Mouse (Mus musculus) adrenal gland, postnatal 4 days (tissue): Measurements from ENCODE around the gene Sri. TPM values are rescaled to one million over a fixed set of nuclear protein-coding genes. Genes with fewer than 3 reads are reported as not detected.
"Not testable (repeated sequence)": the region's sequence is repeated elsewhere in the genome, so short reads cannot be mapped to it uniquely, and the experiment has no call there.

Experiments
- DNase-seq, 2 experiments: peaks; one replicate each; pipeline ENCODE4 v3.0.0; 2021 to 2022; ENCODE audit warnings: low spot score in 2 of 2, mixed read lengths in 2 of 2
- long read RNA-seq, 2 experiments: library from polyadenylated mRNA; stranded (forward); transcript quantifications; one replicate each; pipeline ENCODE4 v2.0.0; 2021
- total RNA-seq, 2 experiments: library from RNA; stranded (reverse); gene quantifications; 2 replicates each; pipeline ENCODE4 v1.2.3; 2021

Sri gene
- total RNA-seq, result 100 to 1,000 TPM; 140 to 149 TPM
- long read RNA-seq, experiment 1, transcript Sri-205 (8 exons, 2,251 nt), result major isoform, 62 of 80 reads
- long read RNA-seq, experiment 1, partial matches to known transcripts, result 9 of 80 reads
- long read RNA-seq, experiment 1, other reads (novel, unspliced or antisense), result 9 of 80 reads
- long read RNA-seq, experiment 2, transcript Sri-205 (8 exons, 2,251 nt), result major isoform, 88 of 114 reads
- long read RNA-seq, experiment 2, partial matches to known transcripts, result 5 of 114 reads
- long read RNA-seq, experiment 2, other reads (novel, unspliced or antisense), result 17 of 114 reads

GRCm38 (mm10) chr5:8045855-8046254, at the start of gene Sri:
Gene Sri, plus strand, starts transcription at chr5:8046078.
- DNase-seq, result no peak

GRCm38 (mm10) chr5:7996401-7997044, 49.4 kb upstream of the Sri start:
- DNase-seq, result no peak

GRCm38 (mm10) chr5:7997086-7997485, 48.8 kb upstream of the Sri start:
- no peak for DNase-seq

GRCm38 (mm10) chr5:8000466-8000865, 45.4 kb upstream of the Sri start:
- no peak for DNase-seq

- DNase-seq, result no peak
These were observed 43.1 kb upstream of the Sri start for GRCm38 (mm10) chr5:8002827-8003226.

- no peak for DNase-seq
These were observed 32.6 kb upstream of the Sri start for GRCm38 (mm10) chr5:8013276-8013675.

GRCm38 (mm10) chr5:8034596-8034995, 11.3 kb upstream of the Sri start:
- DNase-seq, result not testable (repeated sequence)

- no peak for DNase-seq
These were observed 7.9 kb downstream of the Sri start for GRCm38 (mm10) chr5:8053827-8054226.

- no peak for DNase-seq
These were observed 9.8 kb downstream of the Sri start for GRCm38 (mm10) chr5:8055721-8056129.

- DNase-seq, result peak; percentile 76 to 81
These were observed 10.5 kb downstream of the Sri start for GRCm38 (mm10) chr5:8056141-8057017.

- no peak for DNase-seq
These were observed 11.1 kb downstream of the Sri start for GRCm38 (mm10) chr5:8057018-8057323.

GRCm38 (mm10) chr5:8058056-8058455, 12.2 kb downstream of the Sri start:
- no peak for DNase-seq

- no peak for DNase-seq
These were observed 16.6 kb downstream of the Sri start for GRCm38 (mm10) chr5:8062469-8062868.

- no peak for DNase-seq
These were observed 17.3 kb downstream of the Sri start for GRCm38 (mm10) chr5:8063207-8063606.

GRCm38 (mm10) chr5:8073406-8073805, 27.5 kb downstream of the Sri start:
- DNase-seq, result no peak

- DNase-seq, result no peak
These were observed 28.2 kb downstream of the Sri start for GRCm38 (mm10) chr5:8073901-8074561.

- DNase-seq, result no peak
These were observed 31.6 kb downstream of the Sri start for GRCm38 (mm10) chr5:8077481-8077880.

- DNase-seq, result no peak
These were observed 37.1 kb downstream of the Sri start for GRCm38 (mm10) chr5:8082800-8083509.

- DNase-seq, result no peak
These were observed 39.8 kb downstream of the Sri start for GRCm38 (mm10) chr5:8085661-8086060.

- no peak for DNase-seq
These were observed 42.3 kb downstream of the Sri start for GRCm38 (mm10) chr5:8088147-8088546.

GRCm38 (mm10) chr5:8094921-8095320, 49.0 kb downstream of the Sri start:
- DNase-seq, result no peak
